Mouse (Mus musculus) embryonic facial prominence, embryonic 13.5 days (tissue): ENCODE measurements at regions not wholly inside any gene's neighbourhood (a gene's known extent, or its start where the extent isn't known, plus 50 kb on each side); places are given as distances from the start of the nearest gene placed in this dataset.

Experiments used
- ATAC-seq: fragments of 200-750 bp; cut with Nextera tagmentation; 2 replicates; pipeline ENCODE4 v1.8.0; 2017; ENCODE audit warnings: low read depth; ENCODE audit not compliant: insufficient number of reproducible peaks, insufficient read depth, low FRiP score, low TSS enrichment
- H3K27ac ChIP-seq: fragments of 300-500 bp; sonication (generic); 2 replicates; pipeline ENCODE4 v1.5.1; 2015; ENCODE audit warnings: moderate library complexity, mild to moderate bottlenecking, inconsistent platforms
- H3K27me3 ChIP-seq: fragments of 300-500 bp; sonication (generic); 2 replicates; pipeline ENCODE4 v1.6.1; 2015; ENCODE audit warnings: mild to moderate bottlenecking, inconsistent platforms
- H3K36me3 ChIP-seq: fragments of 300-500 bp; sonication (generic); 2 replicates; pipeline ENCODE4 v1.6.1; 2015; ENCODE audit warnings: mild to moderate bottlenecking, inconsistent platforms
- H3K4me1 ChIP-seq: fragments of 300-500 bp; sonication (generic); 2 replicates; pipeline ENCODE4 v1.6.1; 2015; ENCODE audit warnings: inconsistent platforms
- H3K4me2 ChIP-seq: fragments of 300-500 bp; sonication (generic); 2 replicates; pipeline ENCODE4 v1.6.1; 2015; ENCODE audit warnings: moderate library complexity, mild to moderate bottlenecking, inconsistent platforms
- H3K4me3 ChIP-seq: fragments of 300-500 bp; sonication (generic); 2 replicates; pipeline ENCODE4 v1.5.1; 2015; ENCODE audit warnings: mild to moderate bottlenecking, inconsistent platforms
- H3K9ac ChIP-seq: fragments of 300-500 bp; sonication (generic); 2 replicates; pipeline ENCODE4 v1.6.1; 2015; ENCODE audit warnings: mild to moderate bottlenecking, inconsistent platforms
- H3K9me3 ChIP-seq: fragments of 300-500 bp; sonication (generic); 2 replicates; pipeline ENCODE4 v1.6.1; 2016; ENCODE audit warnings: inconsistent platforms
- WGBS: fragments of 180-500 bp; shearing (Covaris S2); methylation state at CpG from one replicate; pipeline ENCODE4 v1.1.7; 2015; ENCODE audit warnings: mixed read lengths; 5-methylcytosine and 5-hydroxymethylcytosine counted together

DNA sequence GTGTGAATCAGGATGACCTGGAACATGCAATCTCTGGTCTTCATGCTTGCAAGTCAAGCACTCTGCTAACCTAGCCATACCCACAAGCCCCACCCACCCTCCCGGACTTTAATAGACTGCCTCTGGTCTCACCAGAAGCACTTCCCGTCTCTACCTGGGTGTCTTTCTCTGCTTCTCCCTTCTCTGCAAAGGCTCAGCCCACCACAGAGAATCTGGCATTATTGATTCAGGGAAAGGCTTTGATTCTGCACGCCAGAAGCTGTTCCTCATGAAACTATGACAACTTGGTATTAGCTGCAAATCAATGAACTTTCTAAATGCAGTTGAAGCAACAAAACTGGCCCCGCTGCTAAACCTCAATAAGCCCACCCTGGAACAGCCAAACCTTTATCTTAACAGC, 66.1 kb upstream of the Auts2 start:
- WGBS = 56% methylated on average over 4 of the region's 4 CpGs
- ATAC-seq = no peak
- H3K4me2 ChIP-seq = no peak overlapping the region
- H3K9ac ChIP-seq = no peak overlapping the region
- no peaks in the 10 kb centered on the region for H3K36me3 ChIP-seq
- H3K4me1 ChIP-seq = no peaks in the 10 kb centered on the region
- no peak overlapping the region for H3K4me3 ChIP-seq
- H3K9me3 ChIP-seq = no peaks in the 10 kb centered on the region
- H3K27ac ChIP-seq = no peak overlapping the region
- H3K27me3 ChIP-seq = no peaks in the 10 kb centered on the region; the same call in 1 of the 2 replicates

DNA sequence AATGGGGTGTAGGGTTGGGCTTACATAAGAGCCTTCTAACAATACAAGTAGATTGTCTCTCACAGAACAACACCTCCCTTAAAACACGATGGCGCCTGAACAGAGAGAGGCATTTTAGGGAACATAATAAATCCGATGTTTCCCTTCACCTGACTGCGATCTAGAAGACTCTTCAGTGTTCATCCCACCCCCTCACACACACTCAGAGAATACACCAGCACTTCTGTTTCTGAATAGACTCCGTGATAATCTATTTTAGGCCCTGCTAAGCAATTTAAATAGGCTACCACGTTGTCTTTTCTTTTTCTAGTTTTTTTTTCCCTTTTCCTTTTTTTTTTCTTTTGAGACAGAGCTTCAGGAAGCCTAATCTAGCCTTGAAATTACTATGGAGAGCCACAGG, 63.1 kb upstream of the Auts2 start:
- no peaks in the 10 kb centered on the region for H3K9me3 ChIP-seq
- H3K9ac ChIP-seq = no peak overlapping the region
- no peak overlapping the region for H3K4me2 ChIP-seq
- H3K27me3 ChIP-seq = no peaks in the 10 kb centered on the region; the same call in 1 of the 2 replicates
- no peak overlapping the region for H3K4me3 ChIP-seq
- no peaks in the 10 kb centered on the region for H3K4me1 ChIP-seq
- H3K36me3 ChIP-seq = no peaks in the 10 kb centered on the region
- whole genome bisulfite sequencing = 68% methylated on average over 6 of the region's 6 CpGs
- no peak for ATAC-seq
- H3K27ac ChIP-seq = no peak overlapping the region

GRCm38 (mm10) chr5:132594796-132595195, 51.7 kb upstream of the Auts2 start:
- no peak for ATAC-seq
- H3K4me1 ChIP-seq = 0 out of 2 replicates have a peak, but pooled peaks cover 3% of the 10 kb centered on the region
- H3K9ac ChIP-seq = no peak overlapping the region
- H3K9me3 ChIP-seq = no peaks in the 10 kb centered on the region
- WGBS = 69% methylated on average over 6 of the region's 6 CpGs
- no peak overlapping the region for H3K4me3 ChIP-seq
- no peaks in the 10 kb centered on the region for H3K27me3 ChIP-seq
- H3K36me3 ChIP-seq = no peaks in the 10 kb centered on the region
- H3K27ac ChIP-seq = no peak overlapping the region
- no peak overlapping the region for H3K4me2 ChIP-seq
